Mouse (Mus musculus): Measurements from ENCODE around the gene C1qtnf4. TPM values are rescaled to one million over a fixed set of nuclear protein-coding genes. Genes with fewer than 3 reads are reported as not detected.
A peak's percentile ranks its signal among the peaks of the same experiment; 100 is the strongest.

The C1qtnf4 gene
- 1 to 10 TPM; 5.4 to 5.6 TPM for total RNA-seq (2021)
- long read RNA-seq, experiment 1, partial matches to known transcripts: 11 of 14 reads
- long read RNA-seq, experiment 1, other reads (novel, unspliced or antisense): 0 of 14 reads
- long read RNA-seq, experiment 2, partial matches to known transcripts: 13 of 15 reads
- long read RNA-seq, experiment 2, other reads (novel, unspliced or antisense): 0 of 15 reads

DNA sequence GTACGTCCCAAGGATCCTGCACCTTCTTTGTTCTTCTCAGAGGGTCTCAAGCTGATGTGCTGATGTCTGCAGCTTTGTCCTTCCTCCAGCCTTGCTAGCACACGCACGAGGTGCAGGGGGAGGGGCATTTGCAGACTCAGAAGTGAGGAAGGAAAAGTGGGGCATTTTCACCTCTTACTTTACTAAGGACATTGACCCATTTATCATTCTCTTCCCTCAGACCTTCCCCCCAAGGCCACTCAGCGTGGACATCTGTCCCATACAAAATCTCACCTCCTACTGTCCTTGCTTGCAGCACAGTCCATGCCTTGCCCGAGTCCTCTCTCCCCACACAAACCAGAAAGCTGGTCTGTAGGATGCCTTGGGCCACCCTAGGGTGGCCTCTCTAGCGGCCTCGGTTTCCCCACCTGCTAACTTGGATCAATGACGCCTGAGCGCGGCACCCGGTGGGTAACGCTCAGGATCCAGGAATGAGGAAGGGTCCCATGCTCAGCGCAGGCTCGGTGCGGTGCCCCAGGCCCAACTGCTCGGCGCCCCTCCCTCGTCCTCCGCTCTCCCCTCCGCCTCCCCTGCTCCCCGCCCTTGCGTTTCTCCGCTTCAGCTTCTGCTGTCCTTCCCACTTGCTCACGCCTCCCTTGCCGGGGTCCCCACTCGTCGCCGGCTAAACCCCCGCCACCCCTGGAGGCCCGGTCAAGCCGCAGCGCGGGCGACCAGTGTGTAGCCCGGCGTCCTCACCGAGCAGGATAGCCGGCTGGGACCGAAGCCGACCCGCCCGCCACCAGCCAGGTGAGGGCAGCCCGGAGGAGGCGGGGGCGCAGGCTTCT lies at the start of gene C1qtnf4:
Gene C1qtnf4, plus strand, starts transcription at position 643 of the 824 bp plus-strand sequence.
- DNase-seq (ENCODE audit: low spot score in 2 of 2): no peak

DNA sequence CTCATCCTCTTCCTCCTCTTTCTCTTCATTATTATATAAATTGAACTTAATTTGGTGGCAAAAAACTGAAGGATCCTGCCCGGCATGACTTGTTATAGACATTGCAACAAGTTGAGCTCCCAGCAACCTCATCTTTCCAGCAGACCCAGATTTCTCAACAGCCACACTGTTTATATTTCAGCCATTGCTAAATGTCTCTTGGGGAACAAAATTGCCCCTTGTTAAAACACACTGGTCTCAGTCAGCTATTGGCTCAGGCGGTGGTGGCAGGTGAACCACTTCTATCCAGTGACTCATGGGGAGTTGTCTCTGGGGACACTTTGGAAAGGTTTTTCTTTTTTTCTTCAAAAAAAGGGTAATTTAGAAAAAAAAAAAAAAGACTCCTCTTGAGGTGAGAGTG lies 47.0 kb upstream of the C1qtnf4 start:
- DNase-seq (ENCODE audit: low spot score in 2 of 2): no peak

DNA sequence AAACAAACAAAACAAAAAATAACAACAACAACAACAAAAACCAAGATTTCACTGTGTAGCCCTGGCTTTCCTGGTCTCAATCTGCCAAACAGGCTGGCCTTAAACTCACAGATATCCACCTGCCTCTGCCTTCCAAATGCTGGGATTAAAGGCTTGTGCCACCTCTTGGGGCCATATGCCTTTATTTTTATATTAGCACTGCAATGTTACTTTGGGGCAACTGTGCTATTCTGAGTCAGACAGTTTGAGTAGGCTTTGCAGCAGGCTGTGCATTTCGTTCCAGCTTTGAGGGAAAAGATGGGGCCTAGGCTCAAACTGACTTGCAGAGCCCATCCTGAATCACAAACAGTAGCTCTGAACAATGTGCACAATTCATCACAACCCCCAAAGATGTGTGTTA lies 42.0 kb upstream of the C1qtnf4 start:
- no peak for DNase-seq (ENCODE audit: low spot score in 2 of 2)

DNA sequence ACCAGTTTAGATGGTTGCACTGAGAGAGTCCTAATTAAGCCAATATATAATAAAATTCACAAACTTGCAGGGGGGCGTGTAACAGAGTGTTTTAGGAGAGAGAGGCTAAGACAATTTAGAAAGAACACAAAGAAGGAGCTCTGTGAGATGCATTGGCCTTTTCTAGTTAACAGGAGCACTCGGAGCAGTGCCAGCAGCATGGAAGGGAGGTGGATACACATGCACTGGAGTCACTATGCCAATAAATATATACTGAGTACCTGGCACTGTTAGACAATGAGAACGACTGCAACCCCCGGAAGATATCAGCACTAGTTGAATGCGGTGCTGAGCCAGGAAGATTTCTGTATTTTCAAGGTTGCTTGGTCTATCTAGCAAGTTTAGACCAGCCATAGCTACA lies 41.4 kb upstream of the C1qtnf4 start:
- DNase-seq (ENCODE audit: low spot score in 2 of 2): no peak

DNA sequence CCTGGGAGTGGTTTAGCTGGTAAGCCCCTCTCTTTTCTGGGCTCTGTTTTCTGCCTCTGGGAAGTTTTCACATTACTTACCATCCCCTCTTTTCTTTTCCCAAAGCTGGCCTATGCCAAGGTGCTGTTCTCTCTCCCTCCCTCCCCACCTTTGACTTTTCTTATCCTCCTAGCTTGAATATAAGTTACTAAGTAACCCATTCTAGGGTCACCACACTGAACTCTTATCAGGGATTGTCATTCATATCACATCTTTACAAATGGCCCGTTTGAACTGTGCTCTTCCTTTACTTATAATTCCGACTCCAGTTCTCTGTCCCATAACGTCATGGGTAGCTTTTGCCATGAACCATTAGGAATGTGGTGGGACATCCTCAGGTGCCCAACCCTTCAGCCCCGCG lies 40.4 kb upstream of the C1qtnf4 start:
- DNase-seq (ENCODE audit: low spot score in 2 of 2): no peak

DNA sequence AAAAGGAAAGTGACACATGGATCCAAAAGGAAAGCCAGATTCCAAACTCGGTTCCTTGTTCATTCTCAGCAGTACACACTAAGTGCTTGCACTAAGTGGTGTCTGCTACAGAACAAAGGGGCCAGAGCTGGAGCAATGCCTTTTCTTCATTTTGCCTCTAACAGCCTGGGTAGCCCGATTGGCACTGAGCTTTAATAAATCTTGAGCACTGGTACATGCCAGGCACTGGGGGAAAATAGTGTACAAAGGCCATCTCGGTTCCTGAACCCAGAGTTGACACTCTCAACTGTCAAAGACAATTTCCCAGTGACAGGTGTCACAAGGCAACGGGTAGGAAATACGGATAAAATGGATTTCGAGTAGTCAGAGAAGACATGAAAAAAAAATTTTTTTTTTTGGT lies 39.5 kb upstream of the C1qtnf4 start:
- no peak for DNase-seq (ENCODE audit: low spot score in 2 of 2)

DNA sequence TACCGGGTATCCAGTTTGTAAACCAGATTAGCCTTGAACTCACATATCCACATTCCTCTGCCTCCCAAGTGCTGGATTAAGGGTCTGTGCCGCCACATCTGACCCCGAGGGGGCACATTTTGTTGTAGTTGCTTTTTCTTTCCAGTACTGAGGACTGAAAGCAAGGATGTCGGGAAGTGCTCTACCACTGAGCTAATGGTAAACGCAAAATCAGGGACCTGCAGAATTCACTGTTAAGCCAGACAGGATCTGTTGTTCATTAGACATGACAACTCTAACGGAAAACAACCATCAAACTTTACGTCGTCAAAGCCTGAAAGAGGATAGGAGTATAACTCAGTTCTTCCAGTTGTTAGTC lies 39.1 kb upstream of the C1qtnf4 start:
- DNase-seq (ENCODE audit: low spot score in 2 of 2): no peak

DNA sequence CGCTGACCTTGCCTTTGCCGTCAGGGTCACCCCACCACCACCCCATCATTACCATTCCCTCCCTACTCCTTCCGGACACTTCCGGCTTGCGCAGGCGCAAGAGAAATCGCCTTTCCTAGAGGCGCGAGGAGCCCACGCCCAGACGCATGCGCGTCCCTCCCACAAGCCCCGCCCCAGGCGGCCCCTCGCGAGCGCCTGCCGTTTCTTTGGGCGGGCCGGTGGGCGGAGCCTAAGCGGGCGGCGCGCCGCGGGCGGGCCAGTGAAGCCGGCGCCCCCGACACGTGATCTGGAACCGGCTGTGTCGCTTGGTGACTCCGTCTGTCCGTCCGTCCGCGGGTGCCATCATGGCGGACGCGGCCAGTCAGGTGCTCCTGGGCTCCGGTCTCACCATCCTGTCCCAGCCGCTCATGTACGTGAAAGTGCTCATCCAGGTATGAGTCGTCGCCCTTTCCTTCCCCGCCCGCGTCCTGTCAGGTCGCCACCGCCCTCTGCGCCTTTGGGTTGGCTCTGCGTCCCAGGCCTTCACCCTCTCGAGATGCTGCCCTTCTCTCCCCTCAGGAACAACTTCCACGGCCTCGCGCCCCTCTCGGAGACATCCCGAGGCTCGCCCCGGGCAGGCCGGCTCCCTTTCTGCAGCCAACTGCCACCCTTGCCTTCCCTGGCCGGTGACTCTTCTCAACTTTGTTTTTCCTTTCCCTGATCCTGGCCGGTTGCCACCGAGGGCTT lies 38.5 kb upstream of the C1qtnf4 start, which contains the start of gene Mtch2:
Gene Mtch2, plus strand, starts transcription at position 201 of the 726 bp plus-strand sequence.
- peak; percentile 94 to 97 for DNase-seq (ENCODE audit: low spot score in 2 of 2)

DNA sequence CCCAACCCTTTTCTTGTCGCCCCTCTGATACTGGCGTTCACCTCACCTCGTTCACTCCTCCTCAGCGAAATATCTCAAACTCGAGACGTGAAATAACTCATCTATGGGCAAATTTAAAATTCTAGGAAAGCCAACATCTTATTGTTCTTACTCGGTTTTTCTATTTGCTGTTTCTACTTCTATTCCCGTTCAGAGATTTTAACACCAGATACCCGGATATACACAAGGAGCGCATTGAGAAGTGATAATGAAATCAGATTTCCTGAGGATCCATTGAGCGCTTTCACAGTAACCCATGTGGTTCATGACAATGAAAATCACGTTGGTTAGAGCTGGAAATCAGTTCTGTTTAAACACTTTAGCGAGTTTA lies 38.0 kb upstream of the C1qtnf4 start:
- DNase-seq (ENCODE audit: low spot score in 2 of 2): no peak

DNA sequence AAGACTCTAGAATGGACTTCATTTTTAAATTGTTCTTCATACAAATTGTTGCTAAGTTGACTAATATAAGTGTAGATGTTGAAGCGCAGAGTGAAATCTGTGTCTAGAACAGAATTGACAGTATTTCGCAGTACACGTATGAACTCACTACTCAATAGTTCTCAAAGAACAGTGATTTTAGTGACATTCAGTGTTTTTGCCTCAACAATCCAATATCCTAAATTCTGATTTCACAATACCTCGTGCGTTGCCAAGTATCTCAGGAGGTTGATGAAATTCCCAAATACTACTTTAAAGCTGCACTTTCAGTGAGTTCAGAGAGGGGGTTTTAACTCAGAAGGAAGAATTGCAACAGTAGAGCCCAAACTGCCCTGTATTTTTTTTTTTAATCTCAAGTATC lies 37.3 kb upstream of the C1qtnf4 start:
- DNase-seq (ENCODE audit: low spot score in 2 of 2): no peak

DNA sequence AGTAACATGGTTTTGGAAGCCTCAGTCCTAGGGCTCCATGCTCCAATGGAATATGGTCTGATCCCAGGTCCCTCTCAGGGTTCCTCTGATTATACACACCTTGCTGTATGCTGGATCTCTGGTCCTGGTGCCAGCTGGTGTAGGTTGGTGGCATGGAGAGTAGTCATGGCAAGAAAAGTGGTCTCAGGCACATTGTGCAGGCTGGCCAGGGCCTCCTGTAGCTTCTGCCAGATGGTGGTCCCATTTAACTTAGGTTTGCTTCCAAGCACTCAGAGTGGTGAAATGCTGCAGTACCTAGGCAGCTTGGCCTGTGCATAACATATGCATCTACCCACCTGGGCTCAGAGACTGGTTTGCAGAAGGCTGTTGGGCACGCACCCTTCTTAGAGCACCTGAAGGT lies 35.3 kb upstream of the C1qtnf4 start:
- no peak for DNase-seq (ENCODE audit: low spot score in 2 of 2)

DNA sequence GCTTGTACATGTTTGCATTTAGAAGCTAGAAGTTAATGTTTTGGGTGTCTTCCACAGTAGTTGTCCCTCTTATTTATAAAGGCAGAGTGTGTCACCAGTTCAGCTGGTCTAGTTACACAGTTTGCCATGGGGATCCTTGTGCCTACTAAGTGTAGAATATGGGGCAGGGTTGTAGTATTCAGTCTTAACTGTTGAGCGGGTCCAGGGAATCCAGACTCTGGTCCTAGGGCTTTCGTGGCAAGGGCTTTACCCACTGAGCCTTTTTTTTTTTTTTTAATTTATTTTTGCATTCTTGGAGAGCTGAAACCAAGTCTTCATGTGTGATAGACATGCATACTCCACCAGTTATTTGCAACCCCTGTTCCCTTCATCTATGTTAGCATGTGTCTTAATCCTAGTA lies 24.2 kb upstream of the C1qtnf4 start:
- no peak for DNase-seq (ENCODE audit: low spot score in 2 of 2)

DNA sequence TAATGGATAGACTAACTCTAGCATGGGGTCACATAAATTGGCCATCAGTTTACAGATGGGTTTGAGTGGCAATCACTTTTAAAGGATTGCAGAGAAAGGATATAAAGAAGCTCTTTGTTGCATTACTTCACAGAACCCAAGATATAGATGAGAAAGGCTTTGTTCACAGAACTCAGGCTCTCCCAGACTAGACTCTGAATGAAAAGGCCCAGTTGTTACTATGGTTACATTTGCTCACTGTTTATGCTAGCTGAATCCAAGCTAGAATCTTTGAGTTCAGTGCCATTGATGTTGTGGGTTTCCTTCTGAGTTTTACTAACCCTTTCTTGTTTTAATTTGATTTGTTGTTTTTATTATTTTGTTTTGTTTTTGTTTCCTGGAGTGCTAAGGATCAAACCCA lies 21.5 kb upstream of the C1qtnf4 start:
- DNase-seq (ENCODE audit: low spot score in 2 of 2): no peak

DNA sequence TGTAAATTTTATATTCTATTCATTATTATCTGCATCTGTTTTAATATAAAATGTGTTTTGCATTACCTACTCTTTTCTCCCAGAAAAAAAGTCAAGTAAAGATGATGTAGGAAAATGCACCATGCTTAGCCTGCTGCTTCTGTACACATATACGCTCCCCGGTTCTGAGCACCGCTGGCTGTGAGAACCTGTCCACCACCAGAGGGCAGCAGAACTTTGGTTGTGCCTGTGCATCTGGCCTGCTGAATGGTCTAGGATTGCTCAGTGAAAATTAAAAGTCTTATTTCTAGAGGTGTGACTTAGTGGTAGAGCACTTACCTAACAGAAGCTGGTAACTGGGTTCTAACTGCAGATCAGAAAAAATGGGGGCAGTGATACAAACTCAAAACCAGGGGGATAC lies 19.1 kb upstream of the C1qtnf4 start:
- peak; percentile 35 to 73 for DNase-seq (ENCODE audit: low spot score in 2 of 2)

DNA sequence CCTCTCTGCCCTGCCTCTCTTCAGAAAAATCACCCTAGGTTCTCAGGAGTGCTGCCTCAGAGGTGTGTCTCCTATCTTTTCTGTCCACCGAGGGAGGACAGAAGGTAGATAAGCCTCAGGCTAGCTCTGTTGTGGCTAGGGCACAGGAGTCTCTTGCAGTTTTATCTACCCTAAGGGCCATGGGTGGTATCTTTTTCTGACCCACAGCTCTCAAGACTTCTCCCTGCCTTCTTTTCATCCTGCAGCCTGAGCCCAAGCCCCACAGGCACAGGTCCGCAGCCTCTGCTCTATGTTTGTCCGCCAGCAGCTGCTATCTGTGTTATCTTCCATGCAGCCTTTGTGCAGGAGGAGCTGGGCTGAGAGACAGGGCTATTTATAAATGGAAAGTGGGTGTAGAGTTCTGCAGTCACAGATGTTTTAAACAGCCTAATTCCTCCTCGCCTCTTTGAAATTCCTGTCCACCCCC lies 15.5 kb upstream of the C1qtnf4 start:
- DNase-seq (ENCODE audit: low spot score in 2 of 2): no peak

DNA sequence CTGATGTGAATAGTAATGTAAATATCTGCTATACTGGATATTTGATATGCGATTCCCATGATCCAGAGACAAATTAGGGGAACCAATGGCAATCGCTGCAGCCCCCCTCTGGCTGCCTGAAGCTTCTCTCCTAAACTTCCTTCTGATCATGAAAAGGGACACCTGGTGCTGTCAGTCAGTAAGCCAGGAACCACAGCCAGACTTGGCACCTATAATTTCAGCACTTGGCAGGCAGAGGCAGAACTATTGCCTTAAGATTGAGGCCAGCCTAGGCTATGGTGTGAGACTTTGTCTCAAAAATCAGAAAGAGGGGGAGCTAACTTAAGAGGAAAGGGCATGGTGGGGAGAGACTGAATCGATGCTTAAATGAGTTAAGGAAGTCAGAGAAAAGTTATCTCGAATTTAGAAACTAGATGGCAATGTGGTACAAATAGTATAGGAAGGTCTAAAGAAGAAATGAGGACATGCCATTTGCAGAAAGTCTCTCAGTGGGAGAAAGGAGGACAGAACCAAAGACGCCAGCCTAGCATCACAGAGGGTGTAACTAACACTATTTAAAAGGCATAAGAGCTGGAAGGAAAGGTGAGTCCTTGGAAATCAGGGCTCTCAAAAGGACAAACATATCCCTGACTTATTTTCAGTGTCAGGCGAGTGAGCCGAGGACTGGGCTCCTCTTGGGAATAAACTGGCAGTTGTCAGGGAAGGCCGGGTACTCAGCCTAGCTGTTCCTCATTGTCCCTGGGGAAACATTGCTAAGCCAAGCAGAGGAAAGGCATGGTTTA lies 14.3 kb upstream of the C1qtnf4 start:
- DNase-seq (ENCODE audit: low spot score in 2 of 2): no peak

DNA sequence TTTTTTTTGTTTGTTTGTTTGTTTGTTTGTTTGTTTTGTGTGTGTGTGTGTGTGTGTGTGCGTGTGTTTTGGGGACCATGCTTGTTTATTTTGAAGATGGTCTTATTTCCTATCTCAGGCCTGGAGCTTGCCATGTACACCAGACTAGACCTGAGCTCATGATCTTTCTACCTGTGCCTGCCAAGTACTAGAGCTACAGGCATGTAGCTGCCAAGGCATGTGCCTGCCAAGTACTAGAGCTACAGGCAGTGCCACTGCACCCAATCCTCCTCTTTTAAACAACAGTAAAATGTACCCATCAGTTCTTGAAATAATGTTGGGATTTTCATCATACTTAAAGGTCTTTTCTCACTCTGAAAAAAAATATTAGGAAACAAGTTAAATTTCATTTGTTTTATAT lies 11.6 kb upstream of the C1qtnf4 start:
- DNase-seq (ENCODE audit: low spot score in 2 of 2): no peak

DNA sequence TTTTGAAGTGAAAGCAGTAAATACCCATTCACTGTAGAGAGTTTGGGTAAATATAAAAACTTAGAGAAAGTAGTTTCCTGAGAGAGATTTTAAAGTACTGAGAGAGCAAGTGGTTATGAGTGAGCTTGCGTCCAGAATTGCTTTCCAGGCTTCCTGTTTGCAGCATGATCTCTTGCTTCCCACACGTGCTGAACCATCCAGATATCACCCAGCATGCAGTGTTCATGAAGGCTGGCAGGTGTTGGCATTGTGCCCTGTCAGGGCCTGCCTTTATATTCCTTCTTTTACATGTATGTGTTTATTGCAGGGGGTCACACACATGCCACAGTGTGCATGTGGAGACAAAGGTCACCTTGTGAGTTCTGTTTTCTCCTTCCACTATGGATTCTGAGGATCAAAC lies 10.4 kb upstream of the C1qtnf4 start:
- no peak for DNase-seq (ENCODE audit: low spot score in 2 of 2)

DNA sequence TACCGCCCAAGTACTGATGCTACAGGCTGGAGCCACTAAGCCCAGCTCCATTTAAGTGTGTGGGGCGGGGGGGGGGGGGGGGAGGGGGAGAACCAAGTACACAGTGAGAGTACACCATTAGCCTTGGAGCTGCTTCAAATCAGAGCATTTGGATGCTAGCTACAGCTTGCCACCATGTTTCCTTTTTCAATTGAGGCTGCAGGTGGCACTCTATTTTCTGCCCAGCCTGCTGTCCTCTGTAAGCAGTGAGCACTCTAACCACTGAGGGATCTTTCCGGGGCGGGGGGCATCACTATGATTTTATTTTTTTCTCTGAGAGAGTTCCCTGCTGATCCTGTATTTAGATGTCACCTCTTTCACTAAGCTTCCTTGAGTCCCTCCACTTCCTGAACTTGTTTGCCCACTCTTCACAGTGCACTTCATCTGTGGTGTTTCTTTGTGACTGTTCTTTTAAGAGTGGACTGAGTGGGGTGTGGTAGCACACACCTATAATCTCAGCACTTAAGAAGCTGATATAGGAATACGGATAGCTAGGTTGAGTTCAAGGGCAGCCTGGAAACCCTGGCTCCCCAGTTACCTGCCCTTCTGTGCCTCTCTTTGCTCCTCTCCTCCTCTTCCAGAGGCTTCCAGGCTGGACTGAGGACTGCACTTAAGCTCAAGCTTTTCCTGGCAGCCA lies 7.9 kb upstream of the C1qtnf4 start:
- DNase-seq (ENCODE audit: low spot score in 2 of 2): no peak

DNA sequence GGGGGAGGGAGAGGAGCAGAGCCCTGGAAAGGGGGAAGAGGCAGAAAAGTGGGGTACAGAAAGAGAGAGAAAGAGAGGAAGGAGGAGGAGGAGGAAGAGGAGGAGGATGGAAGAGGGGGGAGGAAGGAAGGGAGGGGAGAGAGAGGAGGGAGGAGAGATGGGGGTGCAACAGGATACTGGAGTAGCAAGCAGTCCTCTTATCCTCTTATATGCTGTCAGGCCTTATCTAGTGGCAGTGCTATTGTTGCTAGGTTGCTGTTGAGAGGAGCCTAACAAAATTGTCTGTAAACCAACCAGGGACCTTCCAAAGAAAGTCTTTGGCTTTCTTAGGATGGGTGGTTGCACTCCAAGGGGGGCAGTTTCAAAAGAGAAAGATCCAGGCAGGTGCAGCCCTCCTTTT lies 6.2 kb upstream of the C1qtnf4 start:
- DNase-seq (ENCODE audit: low spot score in 2 of 2): no peak
